Mouse (Mus musculus): ENCODE results near the gene Cers5.
"Not testable (repeated sequence)": the region's sequence is repeated elsewhere in the genome, so short reads cannot be mapped to it uniquely, and the experiment has no call there.

Cers5 gene

GRCm38 (mm10) chr15:99772881-99772924 lies at the start of gene Cers5:
TSS of gene Cers5 (minus strand) at chr15:99772885.
- DNase-seq (ENCODE audit: low spot score): not testable (repeated sequence)

- DNase-seq (ENCODE audit: low spot score): peak; percentile 34
Observed at GRCm38 (mm10) chr15:99819621-99820279, 47.1 kb upstream of the Cers5 start.

- DNase-seq (ENCODE audit: low spot score): no peak
Observed at GRCm38 (mm10) chr15:99819109-99819440, 46.4 kb upstream of the Cers5 start.

- peak; percentile 19 for DNase-seq (ENCODE audit: low spot score)
Observed at GRCm38 (mm10) chr15:99818321-99819108, 45.8 kb upstream of the Cers5 start.

- no peak for DNase-seq (ENCODE audit: low spot score)
Observed at GRCm38 (mm10) chr15:99817343-99818235, 44.9 kb upstream of the Cers5 start.

- DNase-seq (ENCODE audit: low spot score): no peak
Observed at GRCm38 (mm10) chr15:99815999-99816398, 43.3 kb upstream of the Cers5 start.

- DNase-seq (ENCODE audit: low spot score): no peak
Observed at GRCm38 (mm10) chr15:99814554-99815260, 42.0 kb upstream of the Cers5 start.

GRCm38 (mm10) chr15:99813639-99814038 lies 41.0 kb upstream of the Cers5 start:
- no peak for DNase-seq (ENCODE audit: low spot score)

- no peak for DNase-seq (ENCODE audit: low spot score)
Observed at GRCm38 (mm10) chr15:99812097-99812496, 39.4 kb upstream of the Cers5 start.

GRCm38 (mm10) chr15:99807776-99808735 lies 35.4 kb upstream of the Cers5 start:
- DNase-seq (ENCODE audit: low spot score): no peak

GRCm38 (mm10) chr15:99806171-99806570 lies 33.5 kb upstream of the Cers5 start:
- no peak for DNase-seq (ENCODE audit: low spot score)

GRCm38 (mm10) chr15:99805673-99806072 lies 33.0 kb upstream of the Cers5 start:
- DNase-seq (ENCODE audit: low spot score): no peak

- DNase-seq (ENCODE audit: low spot score): peak; percentile 13
Observed at GRCm38 (mm10) chr15:99803186-99803644, 30.5 kb upstream of the Cers5 start.

GRCm38 (mm10) chr15:99801885-99802572 lies 29.3 kb upstream of the Cers5 start:
- DNase-seq (ENCODE audit: low spot score): no peak

GRCm38 (mm10) chr15:99799706-99800105 lies 27.0 kb upstream of the Cers5 start:
- DNase-seq (ENCODE audit: low spot score): no peak

GRCm38 (mm10) chr15:99797898-99798297 lies 25.2 kb upstream of the Cers5 start:
- no peak for DNase-seq (ENCODE audit: low spot score)

- no peak for DNase-seq (ENCODE audit: low spot score)
Observed at GRCm38 (mm10) chr15:99796735-99797134, 24.1 kb upstream of the Cers5 start.

GRCm38 (mm10) chr15:99796066-99796465 lies 23.4 kb upstream of the Cers5 start:
- DNase-seq (ENCODE audit: low spot score): no peak

GRCm38 (mm10) chr15:99792221-99792815 lies 19.6 kb upstream of the Cers5 start:
- no peak for DNase-seq (ENCODE audit: low spot score)

GRCm38 (mm10) chr15:99791003-99791402 lies 18.3 kb upstream of the Cers5 start:
- DNase-seq (ENCODE audit: low spot score): no peak
